Mouse (Mus musculus) hindbrain, embryonic 14.5 days (tissue): ENCODE data around the gene Etl4. TPM values are rescaled to one million over a fixed set of nuclear protein-coding genes. Genes with fewer than 3 reads are reported as not detected.

Experiments
- ATAC-seq: fragments of 200-750 bp; cut with Nextera tagmentation; 2 replicates; pipeline ENCODE4 v1.8.0; 2017; ENCODE audit warnings: moderate number of reproducible peaks, mild to moderate bottlenecking, moderate TSS enrichment, moderate library complexity; ENCODE audit not compliant: low FRiP score
- DNase-seq: peaks from one replicate; pipeline ENCODE4 v3.0.0-alpha.2; 2015; ENCODE audit warnings: low spot score
- H3K27ac ChIP-seq: fragments of 300-500 bp; sonication (generic); 2 replicates; pipeline ENCODE4 v1.5.1; 2014; ENCODE audit warnings: mild to moderate bottlenecking, moderate library complexity
- H3K27me3 ChIP-seq: fragments of 300-500 bp; sonication (generic); 2 replicates; pipeline ENCODE4 v1.6.1; 2014; ENCODE audit warnings: mild to moderate bottlenecking, low read length, mixed read lengths; ENCODE audit not compliant: control insufficient read depth, insufficient read depth
- H3K36me3 ChIP-seq: fragments of 300-500 bp; sonication (generic); replicated peaks from 2 replicates; pipeline ENCODE4 v1.6.1; 2014; ENCODE audit not compliant: control insufficient read depth, insufficient read depth
- H3K4me1 ChIP-seq: fragments of 300-500 bp; sonication (generic); replicated peaks from 2 replicates; pipeline ENCODE4 v1.6.1; 2014; ENCODE audit warnings: antibody characterized with exemption, low read length, mixed read lengths; ENCODE audit not compliant: control insufficient read depth, insufficient read depth
- H3K4me2 ChIP-seq: fragments of 300-500 bp; sonication (generic); replicated peaks from 2 replicates; pipeline ENCODE4 v1.6.1; 2014; ENCODE audit warnings: mild to moderate bottlenecking, moderate library complexity
- H3K4me3 ChIP-seq: fragments of 300-500 bp; sonication (generic); replicated peaks from 2 replicates; pipeline ENCODE4 v1.5.1; 2014; ENCODE audit warnings: mild to moderate bottlenecking, low read length
- H3K9ac ChIP-seq: fragments of 300-500 bp; sonication (generic); 2 replicates; pipeline ENCODE4 v1.6.1; 2014
- H3K9me3 ChIP-seq: fragments of 300-500 bp; sonication (generic); 2 replicates; pipeline ENCODE4 v1.6.1; 2016; ENCODE audit warnings: low read length; ENCODE audit not compliant: control insufficient read depth
- WGBS: fragments of 180-500 bp; shearing (Covaris S2); extraction: QIAGEN DNeasy Blood & Tissue Kit; methylation state at CpG from one replicate; pipeline ENCODE4 v1.1.7; 2014; 5-methylcytosine and 5-hydroxymethylcytosine counted together
- polyA plus RNA-seq: library from polyadenylated mRNA; unstranded; fragments of >200 nt; fragmentation: Nextera tagmentation; extraction: Ambion mirVana; gene quantifications from 2 replicates; pipeline ENCODE4 v1.2.1, GENCODE M21; 2014

The Etl4 gene
- polyA plus RNA-seq, 1 experiment from 2014 or later: 5.9 TPM

DNA sequence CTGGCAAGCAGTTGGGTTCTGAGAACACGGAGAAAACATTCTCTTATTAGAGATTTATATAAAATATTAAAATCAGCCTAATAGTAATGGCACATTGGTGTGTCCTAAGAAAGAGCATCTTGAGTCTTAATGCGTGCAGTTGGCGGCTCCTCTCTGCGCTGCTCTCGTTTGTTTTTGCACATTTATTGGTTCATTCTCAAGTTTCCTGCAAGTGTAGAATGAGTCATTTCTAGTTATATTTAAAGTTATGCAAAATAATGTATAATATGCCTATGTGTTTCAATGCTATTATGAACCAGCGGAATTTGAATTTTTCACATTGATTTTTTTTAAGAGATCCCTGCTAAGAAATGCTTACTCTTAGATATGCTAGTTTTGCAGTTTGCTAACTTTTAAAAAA is 35.6 kb downstream of the Etl4 start:
- Histone ChIP-seq H3K4me2 (no peak overlapping the region), H3K27ac (no peak overlapping the region), H3K4me1 (no peaks in the 10 kb centered on the region), H3K36me3 (no peaks in the 10 kb centered on the region), H3K9me3 (no peaks in the 10 kb centered on the region), H3K9ac (no peak overlapping the region), H3K27me3 (no peaks in the 10 kb centered on the region), H3K4me3 (no peak overlapping the region)
- ATAC-seq (no peak), DNase-seq (no peak)
- 94% methylated on average over 6 of the region's 6 CpGs for WGBS

DNA sequence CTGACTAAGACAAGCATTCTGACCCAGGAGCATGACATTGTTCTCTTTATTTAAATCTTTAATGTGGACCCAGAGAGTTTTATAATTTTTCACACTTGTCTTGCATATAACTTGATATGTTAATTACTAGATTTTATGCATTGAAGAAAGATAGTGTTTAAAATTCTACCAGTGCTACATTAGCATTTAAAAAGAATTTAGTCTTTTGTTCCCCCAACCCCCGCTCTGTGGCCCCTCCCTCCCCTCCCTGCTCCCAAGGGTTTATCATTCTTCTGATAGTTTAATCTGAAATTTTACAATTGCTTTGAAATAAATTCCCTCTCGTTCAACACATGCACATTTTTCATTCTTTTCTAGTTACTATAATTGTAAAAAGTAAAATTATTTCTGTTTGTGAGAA is 43.4 kb downstream of the Etl4 start:
- DNase-seq (no peak), ATAC-seq (no peak)
- no peak overlapping the region for H3K9ac ChIP-seq
- no peak overlapping the region for H3K27ac ChIP-seq
- no peak overlapping the region for H3K4me2 ChIP-seq
- no peaks in the 10 kb centered on the region for H3K36me3 ChIP-seq
- no peaks in the 10 kb centered on the region for H3K4me1 ChIP-seq
- H3K27me3 ChIP-seq: no peaks in the 10 kb centered on the region
- no peak overlapping the region for H3K4me3 ChIP-seq
- 44% methylated on average over 2 of the region's 2 CpGs for WGBS
- H3K9me3 ChIP-seq: no peaks in the 10 kb centered on the region

DNA sequence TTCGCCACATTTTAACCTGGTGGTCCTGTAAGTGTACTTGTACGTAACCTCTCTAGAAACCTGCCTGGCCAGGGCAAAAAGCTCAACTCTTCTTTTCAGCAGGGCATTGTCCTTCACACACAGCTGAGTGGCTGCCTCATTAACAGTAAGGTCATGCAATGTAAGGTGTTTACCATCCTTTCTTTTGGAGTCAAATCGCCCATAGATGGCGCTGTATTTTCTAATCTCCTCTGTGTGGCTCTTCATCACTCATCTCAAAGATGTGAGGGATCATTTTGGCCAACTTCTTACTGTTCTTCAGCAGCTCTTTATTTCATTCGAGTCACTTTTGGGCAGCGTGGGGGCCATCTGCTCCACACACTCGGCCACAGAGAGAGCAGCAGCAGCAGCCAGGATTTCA is 56.9 kb downstream of the Etl4 start:
- no peaks in the 10 kb centered on the region for H3K4me1 ChIP-seq
- no peak for DNase-seq
- ATAC-seq: no peak
- no peak overlapping the region for H3K4me3 ChIP-seq
- H3K9me3 ChIP-seq: no peaks in the 10 kb centered on the region
- H3K4me2 ChIP-seq: no peak overlapping the region
- H3K27me3 ChIP-seq: no peaks in the 10 kb centered on the region
- no peak overlapping the region for H3K27ac ChIP-seq
- H3K36me3 ChIP-seq: no peaks in the 10 kb centered on the region
- no peak overlapping the region for H3K9ac ChIP-seq
- WGBS: 63% methylated on average over 7 of the region's 7 CpGs

DNA sequence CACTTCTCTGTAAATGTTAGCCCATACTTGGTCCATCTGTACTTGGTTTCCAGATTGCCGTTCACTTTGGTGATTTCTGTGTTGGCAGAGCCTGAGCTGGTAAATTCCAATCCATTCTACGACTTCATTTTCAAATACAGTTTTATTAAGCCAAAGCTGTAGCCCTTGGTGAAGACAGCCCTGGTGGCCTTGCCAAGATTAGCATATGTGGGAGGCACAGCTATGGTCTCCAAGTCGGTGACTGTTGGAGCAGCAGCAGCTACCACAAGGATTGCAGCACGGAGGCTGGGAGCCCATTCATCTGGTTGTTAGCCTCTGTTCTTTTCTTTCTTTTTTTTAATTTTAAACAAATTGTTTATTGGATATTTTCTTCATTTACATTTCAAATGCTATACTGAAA is 128.1 kb downstream of the Etl4 start:
- no peaks in the 10 kb centered on the region for H3K4me1 ChIP-seq
- no peaks in the 10 kb centered on the region for H3K9me3 ChIP-seq
- no peak overlapping the region for H3K4me2 ChIP-seq
- H3K27ac ChIP-seq: no peak overlapping the region
- DNase-seq (no peak), ATAC-seq (no peak)
- H3K27me3 ChIP-seq: no peaks in the 10 kb centered on the region
- no peak overlapping the region for H3K4me3 ChIP-seq
- WGBS: 92% methylated on average over 4 of the region's 4 CpGs
- H3K36me3 ChIP-seq: no peaks in the 10 kb centered on the region
- no peak overlapping the region for H3K9ac ChIP-seq

DNA sequence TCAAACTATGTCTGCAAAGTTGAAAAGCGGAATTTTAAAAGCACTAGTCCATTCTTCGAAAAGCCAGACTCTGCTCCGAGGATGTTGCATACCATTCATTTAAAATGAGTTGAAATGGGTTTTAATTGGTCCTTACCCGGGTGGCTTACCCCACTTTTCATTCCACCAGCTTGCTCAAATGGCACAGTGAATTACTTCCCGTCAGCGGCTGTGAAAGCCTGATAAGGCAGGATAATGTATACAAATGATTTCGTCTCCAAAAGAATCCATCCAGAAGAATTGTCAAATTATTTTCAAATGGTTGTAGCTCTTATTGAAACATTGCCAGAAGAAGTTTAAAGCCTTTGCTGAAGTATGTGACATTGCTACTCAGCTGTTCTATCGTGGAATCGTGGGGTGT is 162.8 kb downstream of the Etl4 start:
- H3K4me1 ChIP-seq: no peaks in the 10 kb centered on the region
- no peak overlapping the region for H3K4me2 ChIP-seq
- H3K4me3 ChIP-seq: no peak overlapping the region
- no peaks in the 10 kb centered on the region for H3K36me3 ChIP-seq
- DNase-seq (no peak), ATAC-seq (no peak)
- H3K27ac ChIP-seq: no peak overlapping the region
- no peaks in the 10 kb centered on the region for H3K9me3 ChIP-seq
- no peak overlapping the region for H3K9ac ChIP-seq
- WGBS: 61% methylated on average over 9 of the region's 9 CpGs
- no peaks in the 10 kb centered on the region for H3K27me3 ChIP-seq

DNA sequence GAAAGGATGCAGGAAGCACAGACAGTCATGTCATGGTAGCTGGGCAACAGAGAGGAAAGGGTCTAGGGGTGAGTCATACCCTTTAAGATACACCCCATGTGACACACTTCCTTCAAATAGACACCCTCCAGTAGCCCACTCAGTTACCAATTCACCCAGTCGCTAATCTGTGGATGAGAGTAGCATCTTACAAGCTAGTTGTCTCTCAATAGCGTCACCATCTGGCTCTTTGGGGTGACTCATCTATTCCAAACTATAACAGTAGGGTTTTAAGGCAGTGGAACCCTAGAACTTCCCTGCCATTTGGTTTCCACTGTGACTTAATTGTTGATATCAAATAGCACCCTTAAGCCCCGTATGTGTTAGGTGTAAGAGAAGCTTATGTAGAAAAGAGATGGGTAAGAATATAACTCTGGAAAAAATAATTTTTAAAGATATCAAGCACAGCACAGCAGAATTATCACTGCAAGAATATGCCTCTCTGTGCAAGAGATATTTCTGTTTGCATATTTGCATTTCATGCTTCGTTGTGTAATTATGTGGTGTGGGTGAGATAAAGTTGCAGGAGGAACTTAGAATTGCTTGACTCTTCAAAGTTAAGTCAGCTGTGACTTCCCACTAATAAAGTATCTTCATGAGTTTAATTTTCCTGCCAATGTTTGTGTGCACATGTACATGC is 166.7 kb downstream of the Etl4 start:
- Histone ChIP-seq H3K36me3 (no peaks in the 10 kb centered on the region), H3K4me2 (no peak overlapping the region), H3K27me3 (no peaks in the 10 kb centered on the region), H3K4me1 (no peaks in the 10 kb centered on the region), H3K9ac (no peak overlapping the region), H3K27ac (no peak overlapping the region), H3K4me3 (no peak overlapping the region), H3K9me3 (no peaks in the 10 kb centered on the region)
- ATAC-seq (no peak), DNase-seq (no peak)
- 84% methylated on average over 4 of the region's 4 CpGs for WGBS

DNA sequence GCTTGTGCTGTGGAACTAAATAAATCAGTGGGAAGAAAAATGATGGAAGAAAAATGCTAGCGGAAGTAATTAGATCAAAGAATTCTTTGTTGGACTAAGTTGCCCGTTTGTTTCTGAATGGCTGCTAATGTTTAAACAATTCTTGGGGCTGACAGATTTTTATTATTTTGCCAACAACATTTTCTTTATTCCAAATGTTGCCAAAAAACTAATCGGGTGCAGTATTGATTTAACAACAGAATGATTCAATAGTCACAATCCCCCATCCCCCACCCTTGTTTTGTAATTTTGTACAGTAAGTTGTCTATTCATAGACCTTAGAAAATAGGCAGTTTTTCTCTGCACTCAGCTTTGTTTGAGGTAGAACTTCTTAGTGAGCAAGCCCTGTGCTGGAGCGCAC is 175.2 kb downstream of the Etl4 start:
- Histone ChIP-seq H3K9me3 (no peaks in the 10 kb centered on the region), H3K4me2 (no peak overlapping the region), H3K27ac (no peak overlapping the region), H3K36me3 (no peaks in the 10 kb centered on the region), H3K4me1 (no peaks in the 10 kb centered on the region), H3K4me3 (no peak overlapping the region), H3K27me3 (no peaks in the 10 kb centered on the region), H3K9ac (no peak overlapping the region)
- DNase-seq: no peak
- ATAC-seq: no peak
- WGBS: 70% methylated on average over 4 of the region's 4 CpGs

DNA sequence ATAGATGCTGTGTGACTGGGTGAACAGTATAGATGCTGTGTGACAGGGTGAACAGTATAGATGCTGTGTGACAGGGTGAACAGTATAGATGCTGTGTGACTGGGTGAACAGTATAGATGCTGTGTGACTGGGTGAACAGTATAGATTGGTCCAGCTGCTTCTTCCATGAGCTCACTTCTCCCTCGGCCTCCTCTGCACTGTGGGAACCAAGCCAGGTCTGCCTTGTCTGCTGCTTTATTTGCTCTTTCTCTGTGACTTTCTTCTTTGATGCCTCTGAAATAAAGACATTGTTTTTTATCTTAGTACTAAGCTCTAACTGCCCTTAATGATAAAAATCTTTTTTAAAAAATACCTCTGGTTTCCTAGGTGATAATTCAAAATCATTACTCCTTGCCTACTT is 195.9 kb downstream of the Etl4 start:
- H3K27ac ChIP-seq: no peak overlapping the region
- WGBS: 79% methylated on average over 1 of the region's 1 CpGs
- no peak overlapping the region for H3K4me3 ChIP-seq
- H3K4me2 ChIP-seq: no peak overlapping the region
- H3K36me3 ChIP-seq: no peaks in the 10 kb centered on the region
- H3K27me3 ChIP-seq: no peaks in the 10 kb centered on the region
- no peak overlapping the region for H3K9ac ChIP-seq
- DNase-seq: no peak
- H3K9me3 ChIP-seq: no peaks in the 10 kb centered on the region
- no peaks in the 10 kb centered on the region for H3K4me1 ChIP-seq
- ATAC-seq: no peak

DNA sequence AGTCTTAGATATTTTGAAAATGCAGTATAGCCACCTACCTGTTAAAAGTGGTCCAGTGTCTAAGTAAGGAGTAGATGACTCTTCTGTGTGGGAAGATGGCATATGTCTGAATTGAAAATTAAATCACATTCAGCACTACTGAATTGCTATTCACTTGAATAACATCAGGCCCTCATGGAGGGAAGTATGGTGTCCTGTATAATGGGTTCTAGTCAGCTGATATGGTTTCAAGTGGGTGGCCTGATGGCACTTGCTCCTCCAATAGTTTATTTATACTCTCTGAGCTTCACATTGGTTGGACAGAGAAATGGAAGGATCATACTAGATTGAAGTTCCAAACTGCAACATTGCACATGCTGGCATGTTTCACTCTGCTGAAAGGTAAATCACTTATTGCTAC is 202.1 kb downstream of the Etl4 start:
- Histone ChIP-seq H3K27me3 (no peaks in the 10 kb centered on the region), H3K4me2 (no peak overlapping the region), H3K9me3 (no peaks in the 10 kb centered on the region), H3K4me1 (no peaks in the 10 kb centered on the region), H3K36me3 (no peaks in the 10 kb centered on the region), H3K27ac (no peak overlapping the region), H3K9ac (no peak overlapping the region), H3K4me3 (no peak overlapping the region)
- DNase-seq (no peak), ATAC-seq (no peak)

DNA sequence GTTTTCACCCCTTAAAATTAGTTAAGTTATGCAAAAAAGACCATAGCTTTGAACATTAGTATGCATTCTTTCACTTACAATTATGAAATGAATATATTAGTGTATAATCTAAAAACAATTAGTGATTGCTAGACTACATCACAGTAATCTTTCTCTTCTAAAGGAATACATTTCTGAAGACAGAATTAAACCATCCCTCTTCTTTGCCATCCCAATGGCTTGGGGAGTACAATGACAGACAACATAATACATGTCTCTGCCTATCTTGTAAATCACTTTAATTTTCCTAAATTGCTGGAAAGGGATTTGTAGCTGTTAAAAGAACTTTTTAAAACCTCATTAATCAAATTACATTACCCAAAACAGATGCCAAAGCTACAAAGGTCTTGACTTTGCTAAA is 216.3 kb downstream of the Etl4 start:
- Histone ChIP-seq H3K4me2 (no peak overlapping the region), H3K27me3 (no peaks in the 10 kb centered on the region), H3K9ac (no peak overlapping the region), H3K9me3 (no peaks in the 10 kb centered on the region), H3K36me3 (no peaks in the 10 kb centered on the region), H3K27ac (no peak overlapping the region), H3K4me1 (no peaks in the 10 kb centered on the region), H3K4me3 (no peak overlapping the region)
- no peak for ATAC-seq
- DNase-seq: no peak
